Mouse (Mus musculus): Measurements from ENCODE around the gene Rtel1.

Rtel1 gene

DNA sequence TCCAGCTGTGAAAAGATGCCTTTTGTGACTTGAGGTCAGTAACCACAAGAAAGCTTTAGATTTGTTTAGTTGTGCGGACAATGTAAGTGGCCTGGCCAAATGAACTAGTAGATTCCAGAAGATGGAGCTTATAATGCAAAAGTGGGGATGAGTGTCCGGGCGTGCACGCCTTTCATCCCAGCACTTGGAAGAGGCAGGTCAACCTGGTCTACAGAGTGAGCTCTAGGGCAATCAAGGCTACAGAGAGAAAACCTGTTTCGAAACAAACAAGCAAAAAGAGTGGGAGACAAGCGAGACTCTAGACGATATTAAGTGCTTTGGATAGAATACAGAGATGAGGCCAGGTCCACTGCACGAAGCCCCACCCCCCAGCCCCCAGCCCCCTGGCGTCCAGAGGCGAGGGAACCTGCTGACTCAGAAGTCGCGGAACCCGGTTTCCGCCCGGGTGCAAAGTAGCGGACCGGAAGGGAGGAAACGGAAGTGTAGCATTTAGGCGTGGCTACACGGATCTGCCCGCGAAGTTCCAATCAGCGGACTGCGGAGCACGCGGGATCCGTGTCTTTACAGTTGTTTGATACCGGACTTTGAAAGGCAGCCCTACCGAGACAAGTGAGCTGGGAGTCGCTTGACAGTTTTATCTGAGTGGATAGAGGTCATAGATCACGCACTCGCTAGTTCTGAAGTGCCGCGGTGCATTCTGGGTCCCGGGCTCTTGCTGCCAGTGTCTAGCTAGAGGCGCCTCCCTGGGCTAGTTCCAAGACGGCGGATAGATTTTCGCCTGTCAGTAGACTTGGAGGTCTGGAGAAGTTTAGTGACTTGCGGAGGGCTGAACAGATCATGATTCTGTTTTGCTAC is at the start of gene Rtel1:
Rtel1 (plus strand) TSS at position 492 of the 855 bp plus-strand sequence.
- WGBS = 5% methylated on average over 40 of the region's 40 CpGs

DNA sequence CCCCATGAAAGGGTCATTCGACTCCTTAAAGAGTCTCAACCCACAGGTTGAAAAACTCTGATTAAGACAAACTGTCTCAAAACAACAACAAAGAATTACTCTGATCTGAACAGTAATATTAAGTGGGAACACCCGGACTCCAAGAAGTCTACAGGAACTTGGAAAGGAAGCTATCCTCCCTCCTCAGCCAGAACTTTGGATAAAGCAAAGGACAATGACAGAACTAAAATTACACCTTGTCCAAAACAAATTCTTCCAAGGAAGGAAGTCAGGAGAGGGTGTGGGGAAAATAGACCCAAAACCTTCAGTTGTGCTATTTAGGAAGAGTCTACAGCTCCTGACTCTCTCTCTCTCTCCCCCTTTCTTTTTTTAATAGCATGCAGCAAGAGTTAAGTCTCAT is 47.4 kb upstream of the Rtel1 start:
- WGBS = 80% methylated on average over 2 of the region's 2 CpGs

DNA sequence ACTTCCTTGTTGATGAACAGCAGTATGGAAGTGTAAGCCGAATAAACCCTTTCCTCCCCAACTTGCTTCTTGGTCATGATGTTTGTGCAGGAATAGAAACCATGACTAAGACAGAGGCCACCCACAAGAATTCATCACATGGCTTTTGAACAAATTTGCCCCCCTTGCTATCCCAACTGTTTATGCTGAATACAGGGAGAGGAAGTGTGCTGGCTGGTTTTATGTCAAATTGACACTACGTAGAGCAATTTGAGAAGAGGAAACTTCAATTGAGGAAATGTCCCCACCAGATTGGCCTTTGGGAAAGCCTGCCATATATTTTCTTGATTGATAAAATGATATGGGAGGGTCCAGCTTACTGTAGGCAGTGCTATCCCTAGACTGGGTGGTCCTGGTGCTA is 45.7 kb upstream of the Rtel1 start:
- 45% methylated on average over 2 of the region's 2 CpGs for WGBS

DNA sequence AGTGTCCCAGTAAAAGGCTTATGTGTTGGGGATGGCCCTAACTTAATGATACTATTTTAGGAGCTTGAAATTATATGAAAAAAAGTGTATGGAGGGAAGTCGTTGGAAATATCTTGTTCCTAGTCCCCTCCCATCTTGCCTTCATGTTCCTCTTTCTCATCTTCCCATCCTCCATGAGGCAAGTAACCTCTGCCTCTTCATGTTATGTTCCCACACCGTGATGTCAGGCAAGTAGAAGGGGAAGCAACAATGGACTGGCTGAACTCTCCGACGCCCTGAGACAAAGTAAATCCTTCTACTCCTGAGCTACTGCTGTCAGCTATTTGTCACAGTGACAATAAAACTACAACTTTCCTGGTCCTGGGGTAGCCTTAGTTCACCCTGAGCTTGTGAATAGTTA is 44.9 kb upstream of the Rtel1 start:
- WGBS = 78% methylated on average over 4 of the region's 4 CpGs

DNA sequence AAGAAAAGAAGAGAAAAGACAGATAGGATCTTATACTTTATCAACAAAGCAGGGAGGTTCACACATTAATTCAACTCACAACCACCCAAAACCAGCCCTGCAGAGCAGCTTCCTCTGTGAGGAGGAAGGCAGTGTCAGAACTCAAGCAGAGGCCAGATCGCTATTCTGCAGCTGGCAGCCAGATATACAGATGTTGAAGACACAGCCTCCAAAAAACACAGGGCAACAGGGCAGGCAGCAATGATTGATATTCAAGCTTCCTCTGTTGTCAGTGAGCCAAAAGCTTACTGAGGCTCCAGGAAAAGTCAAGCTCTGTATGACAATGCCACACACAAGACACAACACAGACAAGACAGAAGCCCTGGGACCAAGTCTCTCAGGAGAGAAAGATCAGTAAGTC is 42.8 kb upstream of the Rtel1 start:
- WGBS = 74% methylated on average over 1 of the region's 1 CpGs

DNA sequence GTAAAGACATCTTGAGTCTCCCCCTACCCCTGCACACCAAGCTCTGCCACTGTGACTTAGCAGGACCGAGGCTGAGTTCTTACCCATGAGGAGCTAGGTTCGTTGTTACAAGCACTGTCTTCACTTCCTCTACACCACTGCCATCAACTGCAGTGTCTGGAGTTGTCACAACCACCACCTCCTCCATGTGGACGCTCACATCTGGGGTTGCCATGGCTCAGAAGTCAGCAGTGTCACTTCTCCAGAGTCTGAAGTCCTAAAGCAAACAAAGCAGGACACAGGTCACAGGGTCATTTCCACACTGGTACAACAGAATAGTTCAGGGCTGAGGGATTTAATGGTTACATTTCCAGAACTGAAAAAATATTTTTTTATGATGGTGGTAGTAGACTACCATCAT is 41.7 kb upstream of the Rtel1 start:
- WGBS = 84% methylated on average over 3 of the region's 3 CpGs

DNA sequence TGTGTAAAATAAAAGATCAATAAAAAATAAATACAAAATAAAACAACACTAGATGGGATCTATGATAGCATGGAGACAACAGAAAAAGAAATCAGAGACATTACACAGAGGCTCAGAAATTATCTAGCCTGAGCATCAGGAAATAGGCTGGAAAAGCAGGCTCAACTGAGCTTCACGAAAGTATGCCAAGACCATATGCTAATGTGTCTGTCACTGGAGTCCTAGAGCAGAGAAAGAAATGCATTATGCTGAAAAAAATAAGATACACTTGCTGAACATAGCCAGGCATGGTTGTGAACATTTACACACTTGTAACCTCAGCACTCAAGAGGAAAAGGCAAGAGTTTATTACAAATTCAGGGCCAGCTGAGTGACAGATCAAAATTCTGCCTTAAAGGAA is 39.6 kb upstream of the Rtel1 start:
- 23% methylated on average over 1 of the region's 1 CpGs for WGBS

DNA sequence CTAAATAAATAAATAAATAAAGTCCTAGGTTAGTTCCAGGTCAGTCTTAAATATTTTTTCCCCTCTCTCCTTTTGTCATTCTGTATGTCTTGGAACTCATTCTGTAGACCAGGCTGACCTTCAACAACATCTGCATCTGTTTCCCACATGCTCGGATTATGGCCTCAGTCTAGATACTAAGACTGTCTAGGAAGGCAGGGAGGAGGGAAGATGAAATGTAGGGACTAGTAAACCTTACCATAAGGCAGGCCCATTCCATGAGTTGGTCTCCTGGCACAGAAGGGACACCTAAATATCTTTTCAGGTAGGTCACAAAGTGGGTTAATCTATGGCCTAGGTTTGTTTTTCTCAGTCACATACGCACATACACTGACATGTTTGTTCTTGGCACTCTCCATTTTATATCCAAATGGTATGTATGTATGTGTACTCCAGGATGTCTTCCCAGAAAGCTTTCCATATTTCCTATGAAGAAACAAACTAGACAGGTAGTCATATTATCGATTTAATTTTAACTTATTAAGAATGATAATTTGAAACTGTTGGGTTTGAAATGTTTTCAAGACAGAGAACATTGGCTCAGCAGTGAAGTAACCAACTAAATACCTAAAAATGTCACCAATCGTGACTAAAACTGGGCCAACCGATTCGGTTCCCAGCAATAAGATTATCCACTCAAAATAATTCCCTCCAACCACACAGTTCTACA is 32.8 kb upstream of the Rtel1 start:
- 34% methylated on average over 6 of the region's 6 CpGs for WGBS

DNA sequence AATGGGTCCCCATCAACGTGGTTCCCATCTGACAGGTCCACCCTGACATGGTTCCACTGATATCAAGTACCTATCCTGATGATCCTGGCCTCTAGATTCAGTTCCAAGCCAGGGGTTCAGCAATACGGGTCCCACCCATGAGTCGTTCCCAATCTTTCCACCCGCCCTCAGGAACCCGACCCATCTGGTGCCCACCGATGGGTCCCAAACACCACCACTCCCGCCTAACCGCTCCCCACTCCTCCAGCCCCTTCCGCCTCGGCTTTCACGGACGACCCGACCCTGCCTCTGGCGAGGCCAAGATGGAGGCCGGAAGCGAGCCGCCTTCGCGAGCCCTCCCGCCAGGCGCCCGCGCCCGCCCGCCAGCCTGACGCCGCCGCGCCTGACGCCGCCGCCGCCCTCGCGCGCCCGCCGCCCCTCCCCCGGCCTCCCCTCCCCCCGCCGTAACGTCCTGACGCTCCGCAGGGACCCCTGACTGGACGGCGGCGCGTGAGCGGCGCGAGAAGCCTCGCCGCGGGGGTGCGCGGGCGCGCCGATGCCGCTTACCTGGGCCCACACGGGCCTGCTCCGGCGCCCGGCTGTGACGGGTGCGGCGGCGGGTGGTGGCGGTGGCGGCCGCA is 32.1 kb upstream of the Rtel1 start:
- 5% methylated on average over 42 of the region's 71 CpGs for WGBS

DNA sequence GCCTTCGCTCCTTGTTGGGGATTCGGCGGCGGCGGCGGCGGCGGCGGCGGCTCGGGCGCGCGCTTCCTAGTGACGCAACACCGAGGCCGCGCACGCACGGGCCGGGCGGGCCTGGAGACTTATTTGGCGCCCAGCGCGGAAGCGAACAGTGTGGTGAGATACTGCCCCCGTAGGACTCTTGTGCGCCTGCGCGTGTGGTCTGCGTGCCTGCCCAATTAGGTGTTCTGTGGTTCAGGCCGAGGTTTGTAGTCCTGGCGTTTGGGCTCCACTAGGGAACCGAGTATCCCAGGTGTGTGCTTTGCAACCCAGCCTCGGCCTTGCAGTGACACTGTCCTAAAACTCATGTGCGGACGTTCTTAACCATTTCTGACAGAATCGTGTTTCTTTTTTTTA is 31.6 kb upstream of the Rtel1 start, which contains the start of gene Gmeb2:
Gmeb2 (minus strand) TSS at position 78 of the 393 bp plus-strand sequence.
- WGBS = 6% methylated on average over 37 of the region's 38 CpGs

DNA sequence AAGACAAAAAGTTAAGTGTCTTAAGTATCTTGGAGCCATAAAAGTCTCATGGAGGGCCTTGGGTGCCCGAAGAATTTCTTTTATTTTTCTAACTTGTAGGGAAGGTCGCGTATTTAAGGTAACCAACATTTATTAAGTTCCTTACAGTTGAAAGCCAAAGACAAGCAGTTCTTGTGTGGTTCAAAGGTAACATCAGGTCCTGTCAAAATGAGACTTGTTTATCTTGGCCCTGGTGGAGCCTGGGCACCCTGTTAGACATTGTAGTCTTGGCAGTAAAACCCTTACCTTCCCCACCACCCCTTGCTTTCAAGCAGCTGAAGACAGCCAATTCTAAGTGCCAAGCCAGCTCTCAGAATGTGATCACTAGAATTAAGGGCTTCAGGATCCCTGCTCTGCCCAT is 30.8 kb upstream of the Rtel1 start:
- 74% methylated on average over 3 of the region's 3 CpGs for WGBS

DNA sequence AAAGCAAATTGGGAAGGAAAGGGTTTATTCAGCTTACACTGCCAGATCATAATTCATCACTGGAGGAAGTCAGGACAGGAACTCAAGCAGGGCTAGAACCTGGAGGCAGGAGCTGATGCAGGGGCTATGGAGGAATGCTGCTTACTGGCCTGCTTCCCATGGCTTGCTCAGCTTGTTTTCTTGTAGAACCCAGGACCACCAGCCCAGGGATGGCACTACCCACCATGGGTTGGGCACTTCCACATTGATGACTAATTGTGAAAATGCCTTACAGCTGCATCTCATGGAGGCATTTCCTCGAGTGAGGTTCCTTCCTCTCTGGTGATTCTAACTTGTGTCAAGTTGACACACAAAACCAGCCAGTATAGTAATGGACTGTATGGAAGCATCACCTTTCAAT is 28.6 kb upstream of the Rtel1 start:
- WGBS = 49% methylated on average over 1 of the region's 1 CpGs

DNA sequence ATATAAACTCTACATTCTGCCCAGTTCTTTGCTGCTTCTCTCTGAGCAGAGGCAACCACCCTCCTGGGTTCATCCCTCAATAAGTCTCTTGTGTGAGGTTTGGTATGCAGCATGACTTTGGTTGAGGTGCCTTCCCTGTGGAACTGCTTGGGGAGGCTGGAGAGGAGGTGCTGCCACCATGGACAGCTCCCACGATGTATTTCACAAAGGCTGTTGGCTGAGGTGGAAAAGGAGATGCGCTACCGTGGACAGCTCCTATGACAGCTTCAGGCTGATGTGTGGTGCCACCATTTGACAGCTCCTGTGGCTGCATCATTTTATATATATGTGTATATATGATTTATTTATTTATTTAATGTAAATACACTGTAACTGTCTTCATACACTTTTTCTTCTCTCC is 17.5 kb upstream of the Rtel1 start:
- 45% methylated on average over 3 of the region's 3 CpGs for WGBS

DNA sequence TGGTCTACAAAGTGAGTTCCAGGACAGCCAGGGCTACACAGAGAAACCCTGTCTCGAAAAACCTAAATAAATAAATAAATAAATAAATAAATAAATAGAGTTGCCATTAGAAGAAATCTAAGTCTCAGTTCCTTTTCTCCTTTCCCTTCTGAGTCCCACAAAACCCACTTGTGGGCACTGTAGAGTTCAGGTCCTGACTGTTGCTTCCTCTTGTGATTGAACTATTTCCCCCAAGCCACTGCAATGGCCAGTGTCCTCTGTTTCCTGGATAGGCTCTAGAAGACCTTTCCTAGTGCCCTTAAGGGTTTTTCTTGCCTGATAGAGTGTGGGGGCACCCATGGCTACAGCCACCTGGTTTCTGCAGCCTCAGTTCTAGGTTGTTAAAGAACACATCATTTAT is 14.6 kb upstream of the Rtel1 start:
- 68% methylated on average over 1 of the region's 1 CpGs for WGBS

DNA sequence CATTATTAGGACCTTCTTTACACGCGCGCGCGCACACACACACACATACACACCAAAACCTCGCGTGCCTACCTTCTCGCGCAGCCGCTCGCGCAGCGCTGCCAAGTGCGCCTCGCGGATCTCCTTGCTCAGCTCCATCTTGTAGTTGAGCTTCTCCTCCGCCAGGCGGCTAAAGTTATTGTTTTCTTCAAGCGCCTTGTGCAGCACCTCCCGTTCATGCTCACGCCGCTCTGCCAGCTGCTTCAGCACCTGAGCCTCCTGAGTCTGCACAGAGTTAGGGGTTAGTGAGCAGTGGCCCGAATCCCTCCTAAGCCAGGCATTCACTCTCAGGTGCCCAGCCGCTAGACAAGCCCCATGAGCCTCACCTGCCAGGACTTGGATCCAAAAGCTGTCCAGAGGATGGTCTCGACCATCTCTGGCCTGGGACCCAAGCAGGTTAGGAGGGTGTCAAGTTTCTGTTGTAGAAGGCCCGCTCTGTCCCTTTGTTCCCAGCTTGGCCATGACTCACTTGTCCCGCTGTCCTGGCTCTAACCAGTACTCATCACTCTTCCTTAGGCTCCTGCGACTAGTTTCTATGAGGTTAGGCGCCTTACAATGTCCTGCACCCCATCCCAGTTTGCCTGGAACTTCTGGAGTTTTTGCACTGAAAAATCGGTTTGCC is 12.3 kb upstream of the Rtel1 start:
- 11% methylated on average over 30 of the region's 30 CpGs for WGBS

DNA sequence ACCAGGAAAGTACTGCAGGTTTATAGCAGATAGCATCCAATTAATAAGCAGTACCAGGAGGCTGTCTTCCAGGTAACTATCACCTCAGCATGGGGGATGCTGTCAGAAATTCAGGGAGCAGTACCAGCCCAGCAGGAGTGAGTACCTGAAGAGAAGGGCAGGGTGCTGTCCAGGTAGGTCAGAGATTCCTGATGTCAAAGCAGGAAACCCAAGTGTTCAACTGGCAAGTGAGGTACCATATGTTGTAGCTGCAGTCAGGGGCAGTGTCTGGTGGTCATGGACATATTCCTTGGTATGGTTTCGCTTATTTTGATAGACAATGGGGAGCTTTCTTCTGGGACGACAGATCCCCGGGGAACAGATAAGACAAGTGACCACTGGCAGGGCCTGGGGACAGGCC is 7.1 kb upstream of the Rtel1 start:
- WGBS = 40% methylated on average over 3 of the region's 3 CpGs

DNA sequence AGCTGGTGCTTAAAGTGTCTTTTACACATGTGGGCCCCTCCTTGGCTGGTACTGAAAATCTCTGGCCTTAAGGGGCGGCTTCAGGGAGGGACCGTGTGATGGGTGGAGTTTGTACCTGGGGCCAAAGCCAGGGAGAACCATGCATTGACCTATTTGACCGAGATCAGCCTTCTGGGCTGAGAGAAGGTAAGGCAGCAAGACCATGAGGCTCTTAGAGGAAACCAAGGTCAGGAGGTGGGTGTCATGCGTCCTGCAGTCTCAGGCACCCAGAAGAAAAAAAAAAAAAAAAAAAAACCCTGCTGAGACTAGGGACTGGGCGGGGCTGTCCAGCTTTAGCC is 6.6 kb upstream of the Rtel1 start:
- WGBS = 17% methylated on average over 5 of the region's 5 CpGs

DNA sequence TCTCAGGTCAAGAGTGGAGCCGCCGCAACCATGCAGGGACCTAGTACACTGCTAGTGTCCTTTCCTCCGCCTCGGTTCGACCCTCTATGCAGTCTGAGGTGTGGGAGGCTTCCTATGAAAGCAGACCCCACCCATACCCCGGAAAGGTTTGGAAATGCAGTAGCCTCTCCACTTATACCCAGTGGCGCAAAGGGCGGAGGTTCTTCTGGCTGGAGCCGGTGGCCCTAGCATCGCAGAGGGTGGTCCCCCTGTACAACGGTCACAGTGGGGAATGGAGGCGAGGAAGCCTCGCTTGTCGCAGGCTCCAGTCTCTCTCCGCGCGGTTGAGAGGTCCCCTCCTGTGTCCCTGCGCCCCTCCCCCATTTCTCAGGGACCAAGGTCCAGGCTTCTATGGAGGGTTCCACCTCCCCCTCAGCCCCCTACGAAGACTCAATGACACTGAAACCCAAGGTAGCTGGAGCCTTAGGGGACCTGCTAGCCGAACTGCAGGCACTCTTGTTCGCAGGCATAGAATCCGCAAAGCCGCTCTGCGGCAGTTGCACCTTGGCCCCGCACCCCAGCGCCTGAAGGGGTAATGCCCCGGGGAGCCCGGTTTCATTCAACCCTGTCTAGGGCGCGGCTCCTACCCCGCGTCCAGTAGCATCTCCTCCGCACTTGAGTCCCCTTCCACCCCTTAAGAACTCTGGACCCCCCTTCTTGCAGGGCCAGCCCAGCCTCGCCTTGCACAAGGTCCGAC is 6.0 kb upstream of the Rtel1 start:
- 2% methylated on average over 35 of the region's 35 CpGs for WGBS

DNA sequence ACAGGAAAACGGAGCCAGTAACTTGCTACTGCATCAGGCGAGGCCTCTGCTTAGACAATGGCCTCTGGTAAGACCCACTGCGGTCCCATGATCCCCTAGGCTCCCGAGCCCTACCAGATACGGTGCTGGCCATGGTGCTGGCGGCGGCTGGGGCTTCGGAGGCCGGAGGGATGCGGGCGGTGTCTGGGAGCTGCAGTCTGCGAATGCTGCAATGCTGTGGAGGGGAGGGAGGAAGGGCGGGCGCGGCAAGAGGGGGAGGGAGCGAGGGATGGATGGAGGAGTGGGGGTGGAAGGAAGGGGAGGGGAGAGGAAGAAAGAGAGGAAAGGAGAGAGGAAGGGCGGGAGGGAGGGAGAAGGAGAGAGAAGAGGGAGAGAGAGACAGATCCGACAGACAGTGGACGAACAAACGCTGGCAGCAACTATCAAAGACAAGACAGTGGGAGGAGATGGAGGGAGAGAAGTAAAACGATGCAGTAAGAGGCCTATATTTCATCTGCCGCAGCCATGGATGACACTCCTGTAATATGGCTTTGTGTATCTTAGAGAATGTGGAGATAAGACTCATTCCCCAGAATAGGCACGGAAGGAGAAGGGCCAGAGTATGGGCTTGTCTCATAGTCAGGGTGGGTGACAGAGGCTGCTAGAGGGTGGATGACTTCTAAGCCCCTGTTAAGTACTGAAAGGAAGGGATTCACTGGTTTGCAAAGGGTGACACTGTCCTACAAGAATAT is 5.3 kb upstream of the Rtel1 start, which contains the start of gene Stmn3:
Stmn3 (minus strand) TSS at position 421 of the 731 bp plus-strand sequence.
- WGBS = 3% methylated on average over 23 of the region's 23 CpGs

DNA sequence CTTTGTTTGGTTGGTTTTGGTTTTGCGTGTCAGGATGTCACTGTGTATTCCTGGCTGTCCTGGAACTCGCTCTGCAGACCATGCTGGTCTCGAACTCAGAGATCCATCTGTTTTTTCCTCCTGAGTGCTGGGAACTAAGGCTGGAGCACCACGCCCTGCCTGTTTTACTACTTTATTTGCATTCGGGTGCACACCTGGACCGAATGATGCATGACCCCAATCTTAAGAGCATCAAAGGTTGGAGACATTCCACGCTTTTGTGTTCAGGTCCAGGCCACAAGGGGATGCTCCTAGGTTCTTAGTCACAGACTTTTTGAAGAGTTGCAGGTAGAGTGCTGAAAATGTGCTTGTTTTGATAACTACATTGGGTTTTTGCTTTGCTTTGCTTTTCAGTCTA is 562 bp downstream of the Rtel1 start:
- WGBS = 15% methylated on average over 7 of the region's 7 CpGs

DNA sequence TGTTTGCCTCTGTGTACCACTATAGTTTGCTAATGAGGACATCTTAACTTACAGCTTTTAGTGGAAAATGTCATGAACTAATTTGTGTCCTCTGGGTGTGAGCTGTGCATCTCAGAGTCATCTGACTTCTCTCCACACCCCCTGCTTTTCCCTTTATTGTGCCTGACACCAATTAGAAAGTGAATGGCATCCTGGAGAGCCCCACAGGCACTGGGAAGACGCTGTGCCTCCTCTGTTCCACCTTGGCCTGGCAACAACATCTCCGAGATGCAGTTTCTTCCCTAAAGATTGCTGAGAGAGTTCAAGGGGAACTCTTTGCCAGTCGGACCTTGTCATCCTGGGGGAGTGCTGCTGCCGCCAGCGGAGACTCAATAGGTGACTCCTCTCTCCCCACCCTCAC is 2.6 kb downstream of the Rtel1 start:
- WGBS = 84% methylated on average over 5 of the region's 5 CpGs
